Mouse (Mus musculus) cerebellum, adult 18-20 months (tissue): ENCODE results near the gene Grm1.

ENCODE experiments used
- DNase-seq, 2 experiments: peaks; one replicate each; pipeline ENCODE4 v3.0.0; 2021

The Grm1 gene

GRCm38 (mm10) chr10:10827308-10827707, 254.8 kb downstream of the Grm1 start:
- DNase-seq = peak; percentile 41 to 48

- DNase-seq = no peak
These were observed 264.1 kb downstream of the Grm1 start for GRCm38 (mm10) chr10:10818061-10818460.

- no peak for DNase-seq
These were observed 267.4 kb downstream of the Grm1 start for GRCm38 (mm10) chr10:10814631-10815216.

GRCm38 (mm10) chr10:10812750-10813711, 269.1 kb downstream of the Grm1 start:
- DNase-seq = peak; percentile 84 to 94

GRCm38 (mm10) chr10:10809777-10810176, 272.4 kb downstream of the Grm1 start:
- no peak for DNase-seq

GRCm38 (mm10) chr10:10795321-10795720, 286.8 kb downstream of the Grm1 start:
- DNase-seq = no peak

GRCm38 (mm10) chr10:10790458-10790857, 291.7 kb downstream of the Grm1 start:
- DNase-seq = peak; percentile 48 to 52

GRCm38 (mm10) chr10:10789967-10790366, 292.2 kb downstream of the Grm1 start:
- DNase-seq = no peak

- no peak for DNase-seq
These were observed 294.2 kb downstream of the Grm1 start for GRCm38 (mm10) chr10:10787906-10788416.

- peak in 1 of 2 experiments; percentile 19 for DNase-seq
These were observed 297.0 kb downstream of the Grm1 start for GRCm38 (mm10) chr10:10785122-10785521.

- DNase-seq = no peak
These were observed 307.3 kb downstream of the Grm1 start for GRCm38 (mm10) chr10:10774827-10775226.

- DNase-seq = no peak
These were observed 319.1 kb downstream of the Grm1 start for GRCm38 (mm10) chr10:10763015-10763414.

GRCm38 (mm10) chr10:10761274-10761673, 320.9 kb downstream of the Grm1 start:
- no peak for DNase-seq

GRCm38 (mm10) chr10:10760801-10761200, 321.4 kb downstream of the Grm1 start:
- DNase-seq = no peak

GRCm38 (mm10) chr10:10751033-10751432, 331.1 kb downstream of the Grm1 start:
- DNase-seq = no peak

GRCm38 (mm10) chr10:10744097-10744496, 338.1 kb downstream of the Grm1 start:
- DNase-seq = no peak

GRCm38 (mm10) chr10:10742172-10742571, 340.0 kb downstream of the Grm1 start:
- DNase-seq = no peak

GRCm38 (mm10) chr10:10741314-10741713, 340.8 kb downstream of the Grm1 start:
- DNase-seq = no peak

GRCm38 (mm10) chr10:10740729-10741128, 341.4 kb downstream of the Grm1 start:
- DNase-seq = no peak

- no peak for DNase-seq
These were observed 345.0 kb downstream of the Grm1 start for GRCm38 (mm10) chr10:10737041-10737681.

- DNase-seq = peak; percentile 36
These were observed 347.6 kb downstream of the Grm1 start for GRCm38 (mm10) chr10:10734561-10734960.

- no peak for DNase-seq
These were observed 349.1 kb downstream of the Grm1 start for GRCm38 (mm10) chr10:10733092-10733491.

GRCm38 (mm10) chr10:10726501-10726900, 355.7 kb downstream of the Grm1 start:
- DNase-seq = no peak
